Mouse (Mus musculus): ENCODE measurements around the gene Acbd7. TPM values are rescaled to one million over a fixed set of nuclear protein-coding genes. Genes with fewer than 3 reads are reported as not detected.
A peak's percentile ranks its signal among the peaks of the same experiment; 100 is the strongest.

The Acbd7 gene
- polyA plus RNA-seq, 1 experiment from 2014 or later: 2.3 TPM

DNA sequence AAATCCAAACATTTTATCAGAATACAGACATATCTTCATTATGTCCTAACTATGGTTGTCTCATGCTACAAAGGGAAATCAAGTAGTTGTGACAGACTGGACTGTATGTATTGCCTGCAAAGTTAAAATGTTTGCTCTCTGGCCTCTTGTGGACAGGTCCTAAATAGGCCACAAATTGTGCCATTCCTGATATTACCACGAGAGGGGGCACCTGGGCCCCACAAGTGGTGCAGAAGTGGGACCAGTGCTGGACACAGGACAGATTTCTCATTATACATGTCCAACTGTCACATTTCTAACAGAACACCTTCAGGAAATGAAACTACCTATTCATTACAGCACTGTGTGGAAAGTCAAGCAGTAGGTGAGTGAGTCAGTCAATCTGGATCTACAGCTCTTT is 8.6 kb upstream of the Acbd7 start:
- no peak; the same call in 1 of the 2 replicates for ATAC-seq (ENCODE audit: low read depth)

DNA sequence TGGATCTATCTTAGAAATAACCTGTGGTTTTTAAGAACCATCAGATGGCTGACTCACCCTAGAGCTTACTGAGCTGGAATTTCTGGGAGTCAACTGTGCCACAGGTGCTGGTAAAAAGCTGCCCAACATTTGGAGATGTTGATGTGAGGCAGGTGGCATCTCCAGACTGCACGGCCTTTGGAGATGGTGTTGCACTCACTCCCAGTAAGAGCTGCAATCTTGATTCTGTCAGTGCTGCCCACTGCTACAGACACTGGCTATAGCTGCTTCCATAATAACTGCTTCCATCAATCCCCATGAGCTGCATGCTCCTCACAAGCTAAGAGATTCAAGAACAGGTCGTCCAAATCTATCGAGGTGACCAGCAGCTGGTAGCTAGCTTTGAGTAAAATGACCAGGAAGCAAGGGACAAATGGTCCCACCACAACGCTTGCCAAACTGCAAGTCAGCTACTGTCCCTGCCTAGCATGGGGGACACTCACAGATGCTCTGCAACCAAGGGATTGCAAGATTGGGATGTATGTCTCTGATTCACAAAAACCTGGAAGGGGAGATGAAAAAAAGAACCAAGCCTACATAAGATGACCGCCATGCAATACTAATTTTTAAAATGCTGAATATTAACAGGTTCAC is 4.8 kb upstream of the Acbd7 start:
- 74% methylated on average over 5 of the region's 5 CpGs for WGBS
- H3K4me2 ChIP-seq (ENCODE audit: low read depth, low read length): peak overlapping the region; percentile 70
- peaks cover 2% of the 10 kb centered on the region; the same call in 1 of the 2 replicates for H3K27me3 ChIP-seq (ENCODE audit: control insufficient read depth, insufficient read depth, low read depth, low read length)
- no peak for ATAC-seq (ENCODE audit: low read depth)
- H3K4me1 ChIP-seq (replicated peaks; ENCODE audit: control insufficient read depth, insufficient read depth, low read length): peaks cover 16% of the 10 kb centered on the region
- H3K9me3 ChIP-seq (ENCODE audit: control insufficient read depth, low read length): no peaks in the 10 kb centered on the region
- H3K27ac ChIP-seq (ENCODE audit: low read length): no peak overlapping the region
- peak overlapping the region; percentile 70 for H3K4me3 ChIP-seq (ENCODE audit: low read length)
- peak overlapping the region; percentile 79 for H3K9ac ChIP-seq (ENCODE audit: low read length)
- H3K36me3 ChIP-seq (ENCODE audit: control insufficient read depth, insufficient read depth, low read length): peaks cover 11% of the 10 kb centered on the region

More for the DNA sequence above, 8.6 kb upstream of the Acbd7 start:
- 34% methylated on average over 1 of the region's 1 CpGs for WGBS
- no peak overlapping the region for H3K4me3 ChIP-seq (ENCODE audit: low read length)
- no peak overlapping the region for H3K27ac ChIP-seq (ENCODE audit: low read length)
- no peak overlapping the region for H3K4me2 ChIP-seq (ENCODE audit: low read depth, low read length)
- H3K4me1 ChIP-seq (replicated peaks; ENCODE audit: control insufficient read depth, insufficient read depth, low read length): peaks cover 16% of the 10 kb centered on the region
- H3K36me3 ChIP-seq (ENCODE audit: control insufficient read depth, insufficient read depth, low read length): peaks cover 23% of the 10 kb centered on the region
- no peak overlapping the region for H3K9ac ChIP-seq (ENCODE audit: low read length)
- H3K9me3 ChIP-seq (ENCODE audit: control insufficient read depth, low read length): no peaks in the 10 kb centered on the region
- H3K27me3 ChIP-seq (ENCODE audit: control insufficient read depth, insufficient read depth, low read depth, low read length): no peaks in the 10 kb centered on the region

DNA sequence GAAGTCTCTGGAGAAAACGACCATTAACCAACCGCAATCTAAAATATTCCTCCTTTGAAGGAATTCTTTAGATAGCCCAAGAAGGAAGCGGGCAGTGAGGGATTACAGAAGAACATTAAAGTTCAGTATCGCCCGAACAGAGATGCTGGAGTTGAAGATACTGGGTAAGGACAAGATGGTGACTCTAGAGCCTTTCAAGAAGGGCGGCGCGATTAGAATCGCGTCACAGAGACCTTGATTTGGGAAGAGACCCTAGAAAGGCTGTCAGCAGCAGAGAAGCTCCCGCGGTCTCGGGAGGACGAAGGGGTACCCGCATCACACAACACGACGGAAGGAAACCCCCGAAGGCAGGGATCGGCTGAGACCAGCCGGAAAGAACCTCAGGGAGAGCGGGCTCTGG is 3.9 kb upstream of the Acbd7 start:
- WGBS: 1% methylated on average over 21 of the region's 21 CpGs
- peak overlapping the region; percentile 79 for H3K9ac ChIP-seq (ENCODE audit: low read length)
- ATAC-seq (ENCODE audit: low read depth): no peak
- H3K4me1 ChIP-seq (replicated peaks; ENCODE audit: control insufficient read depth, insufficient read depth, low read length): peaks cover 16% of the 10 kb centered on the region
- H3K4me2 ChIP-seq (ENCODE audit: low read depth, low read length): peak overlapping the region; percentile 70
- peak overlapping the region; percentile 44 for H3K27ac ChIP-seq (ENCODE audit: low read length)
- H3K27me3 ChIP-seq (ENCODE audit: control insufficient read depth, insufficient read depth, low read depth, low read length): peaks cover 4% of the 10 kb centered on the region; the same call in 1 of the 2 replicates
- H3K4me3 ChIP-seq (ENCODE audit: low read length): peak overlapping the region; percentile 70
- peaks cover 8% of the 10 kb centered on the region for H3K36me3 ChIP-seq (ENCODE audit: control insufficient read depth, insufficient read depth, low read length)
- no peaks in the 10 kb centered on the region for H3K9me3 ChIP-seq (ENCODE audit: control insufficient read depth, low read length)

DNA sequence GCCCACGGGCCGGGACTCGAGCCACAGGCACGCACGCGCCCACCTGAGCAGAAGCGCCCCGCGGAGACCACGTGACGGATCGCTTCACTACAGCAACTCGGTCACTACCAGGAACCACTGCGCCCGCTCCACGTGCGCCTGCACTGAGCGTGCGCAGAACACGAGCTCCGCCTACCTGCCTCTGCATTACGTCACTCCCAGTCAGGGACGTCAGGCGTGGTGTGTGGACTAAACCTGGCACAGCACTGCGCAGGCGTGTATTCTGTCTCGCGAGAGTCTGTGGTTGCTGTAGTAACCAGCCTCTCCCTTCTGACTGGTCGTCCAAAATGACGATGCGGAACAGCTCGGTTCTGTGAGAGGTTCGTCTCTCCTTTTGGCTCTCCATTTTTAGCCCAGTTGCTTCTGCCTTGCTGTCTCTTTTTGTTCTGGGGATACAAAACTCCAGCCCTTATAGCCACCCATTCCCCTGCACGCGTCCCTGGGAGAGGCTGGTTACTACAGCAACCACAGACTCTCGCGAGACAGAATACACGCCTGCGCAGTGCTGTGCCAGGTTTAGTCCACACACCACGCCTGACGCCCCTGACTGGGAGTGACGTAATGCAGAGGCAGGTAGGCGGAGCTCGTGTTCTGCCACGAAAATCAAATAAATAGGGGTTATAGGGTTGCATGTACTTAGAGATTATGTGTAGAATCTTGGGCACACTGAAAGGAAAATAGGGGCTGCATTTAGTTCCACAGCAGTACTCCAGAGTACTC is 3.3 kb upstream of the Acbd7 start, which contains the start of gene Rpp38:
Gene Rpp38, minus strand, starts transcription at position 160 of the 759 bp plus-strand sequence.
- H3K36me3 ChIP-seq (ENCODE audit: control insufficient read depth, insufficient read depth, low read length): peaks cover 6% of the 10 kb centered on the region
- H3K4me2 ChIP-seq (ENCODE audit: low read depth, low read length): peak within 1 kb of the TSS; percentile 70
- H3K9me3 ChIP-seq (ENCODE audit: control insufficient read depth, low read length): no peaks in the 10 kb centered on the region
- ATAC-seq (ENCODE audit: low read depth): peak; percentile 98
- peak within 1 kb of the TSS; percentile 44 for H3K27ac ChIP-seq (ENCODE audit: low read length)
- peaks cover 4% of the 10 kb centered on the region; the same call in 1 of the 2 replicates for H3K27me3 ChIP-seq (ENCODE audit: control insufficient read depth, insufficient read depth, low read depth, low read length)
- peaks cover 16% of the 10 kb centered on the region for H3K4me1 ChIP-seq (replicated peaks; ENCODE audit: control insufficient read depth, insufficient read depth, low read length)
- peak within 1 kb of the TSS; percentile 79 for H3K9ac ChIP-seq (ENCODE audit: low read length)
- peak within 1 kb of the TSS; percentile 70 for H3K4me3 ChIP-seq (ENCODE audit: low read length)
- WGBS: under 1% methylated on average over 45 of the region's 45 CpGs

GRCm38 (mm10) chr2:3333761-3334160 is 2.2 kb upstream of the Acbd7 start:
- peaks cover 4% of the 10 kb centered on the region; the same call in 1 of the 2 replicates for H3K27me3 ChIP-seq (ENCODE audit: control insufficient read depth, insufficient read depth, low read depth, low read length)
- H3K9me3 ChIP-seq (ENCODE audit: control insufficient read depth, low read length): no peaks in the 10 kb centered on the region
- H3K4me2 ChIP-seq (ENCODE audit: low read depth, low read length): no peak overlapping the region
- no peak overlapping the region for H3K4me3 ChIP-seq (ENCODE audit: low read length)
- peaks cover 16% of the 10 kb centered on the region for H3K4me1 ChIP-seq (replicated peaks; ENCODE audit: control insufficient read depth, insufficient read depth, low read length)
- peaks cover 3% of the 10 kb centered on the region; the same call in 1 of the 2 replicates for H3K36me3 ChIP-seq (ENCODE audit: control insufficient read depth, insufficient read depth, low read length)
- H3K27ac ChIP-seq (ENCODE audit: low read length): no peak overlapping the region
- WGBS: 88% methylated on average over 12 of the region's 12 CpGs
- no peak overlapping the region for H3K9ac ChIP-seq (ENCODE audit: low read length)
- ATAC-seq (ENCODE audit: low read depth): no peak

- WGBS: 74% methylated on average over 4 of the region's 4 CpGs
- Histone ChIP-seq H3K27ac (ENCODE audit: low read length) (no peak overlapping the region), H3K36me3 (ENCODE audit: control insufficient read depth, insufficient read depth, low read length) (no peaks in the 10 kb centered on the region), H3K4me2 (ENCODE audit: low read depth, low read length) (no peak overlapping the region), H3K9me3 (ENCODE audit: control insufficient read depth, low read length) (no peaks in the 10 kb centered on the region; the same call in 1 of the 2 replicates), H3K4me1 (replicated peaks; ENCODE audit: control insufficient read depth, insufficient read depth, low read length) (no peaks in the 10 kb centered on the region), H3K27me3 (ENCODE audit: control insufficient read depth, insufficient read depth, low read depth, low read length) (no peaks in the 10 kb centered on the region), H3K9ac (ENCODE audit: low read length) (no peak overlapping the region), H3K4me3 (ENCODE audit: low read length) (no peak overlapping the region)
- ATAC-seq (ENCODE audit: low read depth): no peak
These were observed 12.5 kb downstream of the Acbd7 start for GRCm38 (mm10) chr2:3348422-3348821.

DNA sequence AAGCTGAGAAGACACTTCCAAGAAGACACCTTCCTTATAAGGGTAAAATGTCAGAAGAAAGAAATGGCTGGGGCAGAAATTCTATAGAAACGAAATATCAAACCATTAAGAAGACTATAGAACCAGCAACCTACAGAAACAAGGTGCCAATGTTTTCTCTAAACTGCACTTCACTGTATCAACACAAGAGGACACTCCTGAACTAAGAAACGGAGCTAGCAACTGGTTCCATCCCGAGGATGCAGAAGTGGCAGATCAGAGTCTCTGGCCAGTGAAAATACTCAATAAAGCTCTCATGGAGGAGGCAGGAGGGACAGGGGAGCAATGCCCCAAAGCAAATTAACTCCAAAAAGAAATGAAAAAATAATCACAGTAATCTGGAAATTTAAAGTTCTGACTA is 13.0 kb downstream of the Acbd7 start:
- Histone ChIP-seq H3K4me2 (ENCODE audit: low read depth, low read length) (no peak overlapping the region), H3K27ac (ENCODE audit: low read length) (no peak overlapping the region), H3K36me3 (ENCODE audit: control insufficient read depth, insufficient read depth, low read length) (no peaks in the 10 kb centered on the region), H3K9me3 (ENCODE audit: control insufficient read depth, low read length) (no peaks in the 10 kb centered on the region; the same call in 1 of the 2 replicates), H3K27me3 (ENCODE audit: control insufficient read depth, insufficient read depth, low read depth, low read length) (no peaks in the 10 kb centered on the region), H3K4me3 (ENCODE audit: low read length) (no peak overlapping the region), H3K9ac (ENCODE audit: low read length) (no peak overlapping the region), H3K4me1 (replicated peaks; ENCODE audit: control insufficient read depth, insufficient read depth, low read length) (no peaks in the 10 kb centered on the region)
- WGBS: 13% methylated on average over 3 of the region's 3 CpGs
- ATAC-seq (ENCODE audit: low read depth): no peak

- Histone ChIP-seq H3K27ac (ENCODE audit: low read length) (no peak overlapping the region), H3K27me3 (ENCODE audit: control insufficient read depth, insufficient read depth, low read depth, low read length) (no peaks in the 10 kb centered on the region), H3K4me3 (ENCODE audit: low read length) (no peak overlapping the region), H3K9ac (ENCODE audit: low read length) (no peak overlapping the region), H3K36me3 (ENCODE audit: control insufficient read depth, insufficient read depth, low read length) (no peaks in the 10 kb centered on the region), H3K4me1 (replicated peaks; ENCODE audit: control insufficient read depth, insufficient read depth, low read length) (no peaks in the 10 kb centered on the region), H3K4me2 (ENCODE audit: low read depth, low read length) (no peak overlapping the region), H3K9me3 (ENCODE audit: control insufficient read depth, low read length) (no peaks in the 10 kb centered on the region; the same call in 1 of the 2 replicates)
- no peak for ATAC-seq (ENCODE audit: low read depth)
These were observed 17.2 kb downstream of the Acbd7 start for GRCm38 (mm10) chr2:3353160-3353559.

- whole genome bisulfite sequencing: 89% methylated on average over 8 of the region's 8 CpGs
- no peak for ATAC-seq (ENCODE audit: low read depth)
- no peak overlapping the region for H3K9ac ChIP-seq (ENCODE audit: low read length)
These were observed 19.8 kb downstream of the Acbd7 start for GRCm38 (mm10) chr2:3355793-3356192.

More at GRCm38 (mm10) chr2:3355793-3356192, 19.8 kb downstream of the Acbd7 start:
- H3K27ac ChIP-seq (ENCODE audit: low read length): no peak overlapping the region
- H3K4me3 ChIP-seq (ENCODE audit: low read length): no peak overlapping the region
- no peaks in the 10 kb centered on the region for H3K27me3 ChIP-seq (ENCODE audit: control insufficient read depth, insufficient read depth, low read depth, low read length)
- no peaks in the 10 kb centered on the region for H3K36me3 ChIP-seq (ENCODE audit: control insufficient read depth, insufficient read depth, low read length)
- no peaks in the 10 kb centered on the region for H3K4me1 ChIP-seq (replicated peaks; ENCODE audit: control insufficient read depth, insufficient read depth, low read length)
- no peak overlapping the region for H3K4me2 ChIP-seq (ENCODE audit: low read depth, low read length)
- no peaks in the 10 kb centered on the region; the same call in 1 of the 2 replicates for H3K9me3 ChIP-seq (ENCODE audit: control insufficient read depth, low read length)
